Mouse (Mus musculus): Measurements from ENCODE around the gene Sympk.
"Not testable (repeated sequence)": the region's sequence is repeated elsewhere in the genome, so short reads cannot be mapped to it uniquely, and the experiment has no call there.

Sympk gene

DNA sequence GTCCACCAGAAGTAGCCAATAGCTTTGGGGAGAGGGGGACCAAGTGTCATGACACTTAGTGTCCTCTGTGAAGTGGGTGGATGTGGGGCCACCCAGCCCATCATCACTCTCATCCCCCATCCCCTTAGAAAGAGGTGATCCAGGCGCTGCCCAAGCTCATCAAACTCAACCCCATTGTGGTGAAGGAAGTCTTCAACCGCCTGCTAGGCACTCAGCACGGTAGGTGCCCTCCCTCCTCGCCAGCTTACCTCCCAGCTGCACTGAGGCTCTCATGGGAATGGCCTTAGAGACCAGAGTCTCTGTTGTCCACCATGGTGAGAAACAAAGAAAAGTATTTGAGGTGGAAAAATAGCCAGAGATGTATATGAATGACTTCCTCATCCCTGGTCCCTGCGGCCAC lies 25.1 kb downstream of the Sympk start:
- in situ Hi-C loops (cut with MboI; ENCODE audit: low sequenced_read_pairs): no loop called here

DNA sequence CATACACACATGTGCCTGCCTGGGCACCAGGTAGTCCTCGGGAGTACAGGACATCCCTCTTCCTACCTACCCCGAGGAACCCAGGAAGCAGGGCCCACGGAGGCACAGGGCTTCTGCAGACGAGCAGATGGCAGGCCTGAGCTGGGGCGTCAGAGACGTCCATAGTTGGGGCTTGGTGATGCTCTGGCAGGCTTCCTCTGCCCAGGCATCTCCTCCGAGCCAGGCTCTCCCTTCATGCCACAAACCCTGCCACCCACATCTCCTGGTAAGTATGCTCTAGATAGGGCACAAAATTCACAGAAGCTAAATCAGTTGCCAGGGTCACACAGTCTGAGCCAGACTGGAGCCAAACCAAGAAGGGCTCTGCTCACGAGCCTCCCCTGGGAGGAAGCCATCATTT lies 26.0 kb downstream of the Sympk start:
- in situ Hi-C loops (cut with MboI; ENCODE audit: low sequenced_read_pairs): no loop called here

DNA sequence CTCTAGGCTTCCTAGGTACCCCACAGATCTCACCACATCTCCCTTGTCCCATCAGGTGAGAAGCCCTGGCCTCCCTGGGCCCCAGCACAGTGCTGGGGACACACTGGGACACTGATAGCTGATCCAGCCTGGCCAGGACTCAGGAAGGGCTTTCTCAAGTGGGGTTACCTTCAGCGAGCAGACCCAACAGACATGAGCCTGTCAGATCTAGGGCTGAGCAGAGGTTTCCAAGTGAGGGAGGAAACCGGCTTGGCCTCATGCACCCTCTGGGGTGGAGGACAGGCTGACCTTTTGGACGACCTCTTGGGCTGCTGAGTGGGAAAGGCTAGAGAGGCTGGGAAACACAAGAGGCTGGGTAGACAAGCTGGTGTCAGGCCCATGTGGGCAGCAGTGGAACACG lies 27.0 kb downstream of the Sympk start:
- in situ Hi-C loops (cut with MboI; ENCODE audit: low sequenced_read_pairs): no loop called here

DNA sequence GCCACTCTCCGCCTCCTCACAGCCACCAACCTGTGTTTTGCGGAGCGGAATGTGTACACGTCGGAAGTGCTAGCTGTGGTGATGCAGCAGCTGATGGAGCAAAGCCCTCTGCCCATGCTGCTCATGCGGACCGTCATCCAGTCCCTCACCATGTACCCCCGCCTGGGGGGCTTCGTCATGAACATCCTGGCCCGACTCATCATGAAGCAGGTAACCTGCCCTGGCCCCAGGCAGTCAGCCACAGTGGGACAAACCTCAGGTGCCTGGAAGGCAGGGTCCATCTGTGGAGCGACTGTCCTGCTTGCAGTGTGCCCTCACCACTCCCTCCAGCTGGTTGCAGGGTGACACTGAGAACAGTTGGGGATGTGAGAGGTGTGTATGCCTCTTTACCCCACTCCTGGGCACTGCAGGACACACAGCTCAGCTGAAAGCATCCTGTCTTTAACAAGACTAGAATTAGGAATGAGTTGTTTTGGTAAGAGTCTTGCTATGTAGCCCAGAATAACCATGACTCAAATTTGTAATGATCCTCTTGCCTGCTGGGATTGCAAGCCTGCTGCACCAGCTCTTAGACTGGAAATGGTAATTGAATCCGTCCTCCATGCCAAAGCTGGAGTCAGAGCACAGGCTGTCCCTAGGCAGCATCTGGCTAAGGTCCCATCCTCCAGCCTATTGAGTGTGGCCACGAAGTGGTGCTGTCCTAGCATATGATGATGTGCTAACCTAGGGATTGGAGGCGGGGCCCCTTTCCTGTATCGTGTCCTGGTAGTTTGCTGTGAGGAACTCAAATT lies 28.4 kb downstream of the Sympk start:
- in situ Hi-C loops (cut with MboI; ENCODE audit: low sequenced_read_pairs): no loop called here

- in situ Hi-C loops (cut with MboI; ENCODE audit: low sequenced_read_pairs): no loop called here
Measured at GRCm38 (mm10) chr7:19053136-19053532, 29.0 kb downstream of the Sympk start.

DNA sequence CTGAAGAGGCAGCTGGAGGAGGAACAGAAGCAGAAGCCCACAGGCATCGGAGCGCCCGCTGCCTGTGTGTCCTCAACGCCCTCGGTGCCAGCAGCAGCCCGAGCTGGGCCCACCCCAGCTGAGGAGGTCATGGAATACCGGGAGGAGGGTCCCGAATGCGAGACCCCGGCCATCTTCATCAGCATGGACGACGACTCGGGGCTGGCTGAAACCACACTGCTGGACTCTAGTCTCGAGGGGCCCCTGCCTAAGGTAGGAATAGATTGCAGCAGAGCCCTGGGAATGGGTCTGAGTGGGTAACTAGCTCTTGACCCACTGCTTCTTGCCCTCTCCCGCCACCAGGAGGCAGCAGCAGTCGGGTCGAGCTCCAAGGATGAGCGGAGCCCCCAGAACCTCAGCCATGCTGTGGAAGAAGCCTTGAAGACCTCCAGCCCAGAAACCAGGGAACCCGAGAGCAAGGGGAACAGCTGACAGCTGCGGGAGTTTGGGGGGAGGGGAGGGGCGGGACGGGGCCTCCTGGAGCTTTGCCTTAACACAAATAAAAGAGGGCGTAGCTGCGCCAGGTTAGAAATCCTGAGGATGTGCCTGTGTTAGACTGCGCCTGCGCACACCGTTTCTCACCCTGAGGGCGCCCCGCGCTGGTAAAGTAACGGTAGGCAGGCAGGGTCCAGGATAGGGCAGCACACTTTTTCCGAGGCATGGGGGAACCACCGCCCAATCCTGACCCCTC lies 30.0 kb downstream of the Sympk start, which contains the start of gene Rsph6a:
Gene Rsph6a (plus strand): TSS at position 644 of the 730 bp plus-strand sequence.
- in situ Hi-C loops (cut with MboI; ENCODE audit: low sequenced_read_pairs): no loop called here

GRCm38 (mm10) chr7:19054777-19055076 lies 30.6 kb downstream of the Sympk start:
- in situ Hi-C loops (cut with MboI; ENCODE audit: low sequenced_read_pairs): no loop called here

DNA sequence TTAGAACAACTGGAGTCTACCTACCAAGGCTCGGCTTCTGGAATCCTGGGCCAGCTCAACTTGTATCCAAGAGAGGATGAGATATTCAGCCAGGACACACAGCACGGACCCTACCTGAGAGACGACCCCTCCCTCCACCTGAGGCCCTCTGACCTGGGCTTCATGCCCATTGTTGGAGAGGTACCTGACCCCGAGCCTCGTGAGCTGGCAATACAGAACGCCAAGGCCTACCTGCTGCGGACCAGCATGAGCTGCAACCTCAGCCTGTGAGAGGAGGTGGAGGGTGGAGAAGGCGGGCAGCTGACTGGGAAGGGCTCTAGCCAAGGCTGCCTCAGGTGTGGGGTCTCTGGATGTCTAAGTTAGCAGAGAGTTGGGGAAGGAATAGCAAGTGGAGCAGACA lies 30.9 kb downstream of the Sympk start:
- in situ Hi-C loops (cut with MboI; ENCODE audit: low sequenced_read_pairs): no loop called here

- in situ Hi-C loops (cut with MboI; ENCODE audit: low sequenced_read_pairs): no loop called here
Measured at GRCm38 (mm10) chr7:19057405-19057804, 33.2 kb downstream of the Sympk start.

DNA sequence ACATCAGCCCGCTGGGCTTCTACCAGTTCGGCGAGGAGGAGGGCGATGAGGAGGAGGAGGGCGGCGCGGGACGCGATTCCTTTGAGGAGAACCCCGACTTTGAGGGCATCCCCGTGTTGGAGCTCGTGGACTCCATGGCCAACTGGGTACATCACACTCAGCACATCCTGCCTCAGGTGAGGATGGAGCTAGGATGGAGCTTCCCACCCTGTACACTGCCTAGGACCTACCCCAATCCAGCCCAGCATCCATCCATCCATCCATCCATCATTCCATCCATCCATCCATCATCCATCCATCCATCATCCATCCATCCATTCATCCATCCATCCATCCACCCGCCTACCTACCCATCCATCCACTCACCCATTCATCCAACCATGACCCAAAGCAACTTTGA lies 41.7 kb downstream of the Sympk start:
- in situ Hi-C loops (cut with MboI; ENCODE audit: low sequenced_read_pairs): no loop called here

GRCm38 (mm10) chr7:19067063-19067462 lies 42.9 kb downstream of the Sympk start:
- in situ Hi-C loops (cut with MboI; ENCODE audit: low sequenced_read_pairs): no loop called here

DNA sequence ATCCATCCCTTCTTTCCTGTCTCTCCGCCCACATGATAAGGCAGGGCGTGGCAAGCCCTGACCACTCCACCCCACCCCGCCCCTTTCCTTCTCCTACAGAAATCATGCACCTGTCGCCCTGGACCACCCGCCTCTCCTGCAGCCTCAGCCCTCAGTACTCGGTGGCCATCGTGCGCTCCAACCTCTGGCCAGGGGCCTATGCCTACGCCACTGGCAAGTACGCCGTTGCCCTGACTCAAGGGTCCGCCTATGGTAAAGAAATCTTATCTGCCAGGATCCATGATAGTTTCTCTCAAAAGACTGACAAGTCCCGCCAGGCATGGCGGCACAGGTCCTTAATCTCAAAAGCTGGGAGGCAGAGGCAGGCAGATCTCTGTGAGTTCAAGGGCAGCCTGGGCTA lies 43.8 kb downstream of the Sympk start:
- in situ Hi-C loops (cut with MboI; ENCODE audit: low sequenced_read_pairs): no loop called here

DNA sequence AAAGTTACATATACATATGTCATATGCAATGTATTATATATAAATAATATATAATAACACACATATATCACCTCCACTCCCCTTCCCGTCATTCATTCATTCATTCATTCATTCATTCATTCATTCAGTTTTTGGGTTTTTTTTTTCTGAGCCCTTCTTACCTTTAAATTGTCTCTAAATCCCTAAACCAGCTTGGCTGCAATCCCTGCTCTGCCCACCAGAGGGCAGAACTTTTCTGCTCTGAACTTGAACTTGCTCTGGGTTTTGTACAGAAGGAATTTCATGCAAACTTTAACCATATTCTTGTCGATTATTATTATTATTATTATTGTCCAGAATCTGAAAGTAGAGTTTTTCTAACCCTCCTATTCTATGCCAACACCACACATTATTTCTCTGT lies 44.5 kb downstream of the Sympk start:
- in situ Hi-C loops (cut with MboI; ENCODE audit: low sequenced_read_pairs): no loop called here

- in situ Hi-C loops (cut with MboI; ENCODE audit: low sequenced_read_pairs): no loop called here
Measured at GRCm38 (mm10) chr7:19069500-19069899, 45.3 kb downstream of the Sympk start.

DNA sequence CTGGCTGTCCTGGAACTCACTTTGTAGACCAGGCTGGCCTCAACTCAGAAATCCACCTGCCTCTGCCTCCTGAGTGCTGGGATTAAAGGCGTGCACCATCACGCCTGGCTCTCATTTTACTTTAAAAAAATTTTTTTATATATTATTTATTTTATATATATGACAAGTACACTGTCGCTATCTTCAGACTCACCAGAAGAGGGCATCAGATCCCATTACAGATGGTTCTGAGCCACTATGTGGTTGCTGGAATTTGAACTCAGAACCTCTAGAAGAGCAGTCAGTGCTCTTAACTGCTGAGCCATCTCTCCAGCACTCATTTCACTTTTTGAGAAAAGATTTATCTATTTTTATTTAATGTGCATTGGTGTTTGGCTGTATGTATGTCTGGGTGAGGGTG lies 46.8 kb downstream of the Sympk start:
- in situ Hi-C loops (cut with MboI; ENCODE audit: low sequenced_read_pairs): not testable (repeated sequence)

DNA sequence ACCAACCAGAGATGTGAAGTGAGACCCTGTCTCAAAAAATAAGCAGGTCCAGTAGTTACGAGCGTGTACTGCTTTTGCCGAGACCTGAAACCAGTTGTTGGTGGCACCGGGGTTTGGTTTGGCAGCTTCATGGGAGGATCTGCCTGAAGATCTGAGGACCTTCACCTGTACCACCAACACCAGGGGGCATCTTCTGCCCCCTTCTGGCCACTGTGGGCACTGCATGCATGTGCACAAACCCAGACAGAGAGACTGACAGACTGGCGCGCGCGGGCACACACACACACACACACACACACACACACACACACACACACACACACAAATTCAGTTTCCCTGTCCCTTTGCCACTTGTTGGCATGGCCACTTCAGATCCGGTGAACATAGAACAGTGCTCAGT lies 49.3 kb downstream of the Sympk start:
- in situ Hi-C loops (cut with MboI; ENCODE audit: low sequenced_read_pairs): no loop called here

- in situ Hi-C loops (cut with MboI; ENCODE audit: low sequenced_read_pairs): no loop called here
Measured at GRCm38 (mm10) chr7:19074494-19074893, 50.3 kb downstream of the Sympk start.

- in situ Hi-C loops (cut with MboI; ENCODE audit: low sequenced_read_pairs): no loop called here
Measured at GRCm38 (mm10) chr7:19075231-19075630, 51.1 kb downstream of the Sympk start.

- in situ Hi-C loops (cut with MboI; ENCODE audit: low sequenced_read_pairs): no loop called here
Measured at GRCm38 (mm10) chr7:19075723-19076585, 51.8 kb downstream of the Sympk start, which contains the start of gene Dmwd. Gene Dmwd (plus strand): TSS chr7:19076227.

- in situ Hi-C loops (cut with MboI; ENCODE audit: low sequenced_read_pairs): no loop called here
Measured at GRCm38 (mm10) chr7:19076586-19076991, 52.4 kb downstream of the Sympk start.

GRCm38 (mm10) chr7:19077761-19078160 lies 53.6 kb downstream of the Sympk start:
- in situ Hi-C loops (cut with MboI; ENCODE audit: low sequenced_read_pairs): no loop called here
